ENCODE assay signal across 9 mouse cellular contexts in genomic region chr10:50910400-50910799, GRCm38 (mm10). TPM values are rescaled to one million over a fixed set of nuclear protein-coding genes. Genes with fewer than 3 reads are reported as not detected.
DNase-seq lines count a peak whose midpoint lies in the region; ATAC-seq and TF ChIP-seq lines count a peak whose summit lies in the region.
"Had no signal": no experiment of that assay in that cellular context is flagged by ENCODE, and none has a peak within 500 bp of the region (broad histone marks: within the 10 kb centered on the region; RNA-seq: fewer than 3 reads in every experiment).

No protein-coding gene starts in this region.

- ATAC-seq in forebrain, embryonic 16.5 days = peak; percentile 68
- ATAC-seq in liver, embryonic 16.5 days (ENCODE audit: low read depth) = no peak

- H3K4me2 ChIP-seq in forebrain, embryonic 16.5 days (ENCODE audit: low read length) = peak overlapping the region; percentile 44
- H3K4me2 ChIP-seq in liver, embryonic 16.5 days (ENCODE audit: low read depth, low read length) = no peak overlapping the region

- peak; percentile 75 for DNase-seq in heart, embryonic 10.5 days (ENCODE audit: low spot score)
- no peak for DNase-seq in heart, adult 9 months (ENCODE audit: low spot score in 2 of 2)
- DNase-seq in right cerebral cortex, adult 18-20 months = no peak
- no peak for DNase-seq in cerebellum, adult 11-12 months
- no peak for DNase-seq in left cerebral cortex, postnatal 4 days

- WGBS in heart, embryonic 10.5 days = 2% methylated on average over 16 of the region's 16 CpGs
- WGBS in forebrain, embryonic 16.5 days = 1% methylated on average over 16 of the region's 16 CpGs
- 4% methylated on average over 16 of the region's 16 CpGs for WGBS in liver, embryonic 16.5 days (ENCODE audit: insufficient replicate concordance)

- H3K36me3 ChIP-seq in heart, embryonic 10.5 days = no peaks in the 10 kb centered on the region
- H3K36me3 ChIP-seq in E14TG2a.4 (ENCODE audit: insufficient read depth, low read length) = no peaks in the 10 kb centered on the region
- H3K36me3 ChIP-seq in forebrain, embryonic 16.5 days (ENCODE audit: control insufficient read depth, insufficient read depth) = no peaks in the 10 kb centered on the region
- no peaks in the 10 kb centered on the region for H3K36me3 ChIP-seq in liver, embryonic 16.5 days (ENCODE audit: control insufficient read depth, insufficient read depth)

- no peak for TF ChIP-seq CTCF in E14TG2a.4 (conservative IDR thresholded peaks at IDR 0.05; ENCODE audit: low read length)

- peaks cover 3% of the 10 kb centered on the region; the same call in 1 of the 2 replicates for H3K4me1 ChIP-seq in heart, embryonic 10.5 days
- peaks cover 11% of the 10 kb centered on the region for H3K4me1 ChIP-seq in E14TG2a.4 (replicated peaks; ENCODE audit: low read depth, low read length)
- peaks cover 9% of the 10 kb centered on the region for H3K4me1 ChIP-seq in forebrain, embryonic 16.5 days (replicated peaks; ENCODE audit: control insufficient read depth, insufficient read depth, low read length)
- H3K4me1 ChIP-seq in liver, embryonic 16.5 days (ENCODE audit: control insufficient read depth, low read depth, low read length) = no peaks in the 10 kb centered on the region

- no peak overlapping the region for H3K9ac ChIP-seq in forebrain, embryonic 16.5 days (replicated peaks; ENCODE audit: low read depth, low read length)
- no peak overlapping the region for H3K9ac ChIP-seq in liver, embryonic 16.5 days (ENCODE audit: low read depth, low read length)

- intact Hi-C loops in left cerebral cortex, postnatal 4 days (cut with DNase I) = loop anchor here (5.0 kb wide), 1 partner anchor 497 kb away; no protein-coding TSS in a partner anchor

- H3K4me3 ChIP-seq in heart, embryonic 10.5 days = peak overlapping the region; percentile 50
- 0 out of 2 replicates have a peak overlapping the region, but pooled peaks have one; percentile 8 for H3K4me3 ChIP-seq in E14TG2a.4 (replicated peaks; ENCODE audit: low read length)
- peak overlapping the region; percentile 21 for H3K4me3 ChIP-seq in forebrain, embryonic 16.5 days (replicated peaks; ENCODE audit: low read length)
- H3K4me3 ChIP-seq in liver, embryonic 16.5 days (ENCODE audit: low read depth, low read length) = peak overlapping the region; percentile 6; the same call in 1 of the 2 replicates

- H3K27ac ChIP-seq in heart, embryonic 10.5 days = no peak overlapping the region
- no peak overlapping the region for H3K27ac ChIP-seq in forebrain, embryonic 16.5 days (ENCODE audit: low read length)
- no peak overlapping the region for H3K27ac ChIP-seq in liver, embryonic 16.5 days (ENCODE audit: low read length)

- peaks cover 79% of the 10 kb centered on the region for H3K27me3 ChIP-seq in heart, embryonic 10.5 days (ENCODE audit: insufficient read depth, poor library complexity, severe bottlenecking)
- H3K27me3 ChIP-seq in E14TG2a.4 (ENCODE audit: insufficient read depth, low read length) = peaks cover 65% of the 10 kb centered on the region
- peaks cover 65% of the 10 kb centered on the region for H3K27me3 ChIP-seq in forebrain, embryonic 16.5 days (replicated peaks; ENCODE audit: control insufficient read depth, insufficient read depth, low read length)
- peaks cover 62% of the 10 kb centered on the region for H3K27me3 ChIP-seq in liver, embryonic 16.5 days (ENCODE audit: control insufficient read depth, insufficient read depth, low read depth, low read length)

- no peaks in the 10 kb centered on the region for H3K9me3 ChIP-seq in heart, embryonic 10.5 days
- no peaks in the 10 kb centered on the region for H3K9me3 ChIP-seq in E14TG2a.4 (ENCODE audit: low read length)
- H3K9me3 ChIP-seq in forebrain, embryonic 16.5 days (ENCODE audit: control insufficient read depth, low read length) = no peaks in the 10 kb centered on the region
- H3K9me3 ChIP-seq in liver, embryonic 16.5 days (replicated peaks; ENCODE audit: control insufficient read depth, low read length) = no peaks in the 10 kb centered on the region

RNA-seq across cellular contexts. Expression of gene Sim1, which starts 15.8 kb away (rescaled TPM):
- 0.10 TPM in 1 of 2 replicates, not detected in the other for polyA plus RNA-seq in heart, embryonic 10.5 days (2016; fragmentation: Nextera tagmentation; extraction: Ambion mirVana)
- polyA plus RNA-seq in forebrain, embryonic 16.5 days (2015; fragmentation: Nextera tagmentation; extraction: Ambion mirVana) = 0.26 and 2.3 TPM in 2 replicates
- not detected in 2 replicates for polyA plus RNA-seq in liver, embryonic 16.5 days (2015; fragmentation: Nextera tagmentation; extraction: Ambion mirVana)
- total RNA-seq in left cerebral cortex, postnatal 4 days (2021) = 1 to 10 TPM in 1 of 2 experiments, under 1 TPM in 1; 0.10 to 1.0 TPM
- total RNA-seq: adrenal gland, adult 18-20 months had no signal
